Mouse (Mus musculus) liver, postnatal 0 days (tissue): Measurements from ENCODE around the gene Cpsf2. TPM values are rescaled to one million over a fixed set of nuclear protein-coding genes. Genes with fewer than 3 reads are reported as not detected.
"Not testable (repeated sequence)": the region's sequence is repeated elsewhere in the genome, so short reads cannot be mapped to it uniquely, and the experiment has no call there.

Source experiments
- ATAC-seq: fragments of 200-750 bp; cut with Nextera tagmentation; 2 replicates; pipeline ENCODE4 v1.8.0; 2017; ENCODE audit warnings: mild to moderate bottlenecking, moderate library complexity
- DNase-seq: peaks from one replicate; pipeline ENCODE4 v3.0.0-alpha.2; 2016
- H3K27ac ChIP-seq: fragments of 300-500 bp; sonication (generic); 2 replicates; pipeline ENCODE4 v1.5.1; 2014; ENCODE audit warnings: antibody characterized with exemption, moderate library complexity, mild to moderate bottlenecking, low read depth
- H3K27me3 ChIP-seq: fragments of 300-500 bp; sonication (generic); 2 replicates; pipeline ENCODE4 v1.6.1; 2014; ENCODE audit warnings: low read length, control low read depth, mixed read lengths; ENCODE audit not compliant: insufficient read depth
- H3K36me3 ChIP-seq: fragments of 300-500 bp; sonication (generic); replicated peaks from 2 replicates; pipeline ENCODE4 v1.6.1; 2014; ENCODE audit warnings: mild to moderate bottlenecking, control low read depth, low read length, moderate library complexity, mixed read lengths; ENCODE audit not compliant: insufficient read depth
- H3K4me1 ChIP-seq: fragments of 300-500 bp; sonication (generic); 2 replicates; pipeline ENCODE4 v1.6.1; 2014; ENCODE audit warnings: antibody characterized with exemption, mild to moderate bottlenecking, control low read depth; ENCODE audit not compliant: insufficient read depth
- H3K4me2 ChIP-seq: fragments of 300-500 bp; sonication (generic); 2 replicates; pipeline ENCODE4 v1.6.1; 2014; ENCODE audit warnings: low read depth, mild to moderate bottlenecking, low read length, moderate library complexity, mixed read lengths
- H3K4me3 ChIP-seq: fragments of 300-500 bp; sonication (generic); 2 replicates; pipeline ENCODE4 v1.5.1; 2014; ENCODE audit warnings: low read depth, low read length
- H3K9ac ChIP-seq: fragments of 300-500 bp; sonication (generic); replicated peaks from 2 replicates; pipeline ENCODE4 v1.6.1; 2014; ENCODE audit warnings: mild to moderate bottlenecking, moderate library complexity
- H3K9me3 ChIP-seq: fragments of 300-500 bp; sonication (generic); 2 replicates; pipeline ENCODE4 v1.6.1; 2016; ENCODE audit warnings: mild to moderate bottlenecking, control low read depth, low read length, mixed read lengths
- CTCF ChIP-seq: sonication (generic); IDR thresholded peaks from 2 replicates; pipeline ENCODE4 v1.5.1; 2016; ENCODE audit warnings: antibody characterized with exemption, low read depth
- EP300 ChIP-seq: IDR thresholded peaks from 2 replicates; pipeline ENCODE4 v1.6.1; 2016; ENCODE audit warnings: antibody characterized with exemption, low read depth, mild to moderate bottlenecking
- WGBS: fragments of 180-500 bp; shearing (Covaris S2); extraction: QIAGEN DNeasy Blood & Tissue Kit; methylation state at CpG from one replicate; pipeline ENCODE4 v1.1.7; 2014; ENCODE audit not compliant: insufficient replicate concordance; 5-methylcytosine and 5-hydroxymethylcytosine counted together
- polyA plus RNA-seq: library from polyadenylated mRNA; unstranded; fragments of >200 nt; fragmentation: Nextera tagmentation; extraction: Ambion mirVana; gene quantifications from 2 replicates; pipeline ENCODE4 v1.2.1, GENCODE M21; 2015

Gene Cpsf2
- polyA plus RNA-seq, 1 experiment from 2014 or later, result 12.0 TPM

- Histone ChIP-seq H3K4me2 (peak overlapping the region; percentile 84), H3K9ac (peak overlapping the region; percentile 90), H3K4me1 (peaks cover 11% of the 10 kb centered on the region), H3K4me3 (peak overlapping the region; percentile 91), H3K27me3 (no peaks in the 10 kb centered on the region), H3K27ac (peak overlapping the region; percentile 86), H3K36me3 (no peaks in the 10 kb centered on the region), H3K9me3 (no peaks in the 10 kb centered on the region)
- WGBS, result 8% methylated on average over 25 of the region's 26 CpGs
- TF ChIP-seq CTCF (no peak), EP300 (no peak)
- DNase-seq, result no peak
- peak; percentile 10; the same call in 1 of the 2 replicates for ATAC-seq
Measured at GRCm38 (mm10) chr12:101957079-101957941, 18.5 kb upstream of the Cpsf2 start.

GRCm38 (mm10) chr12:101957942-101958544 is 17.7 kb upstream of the Cpsf2 start, which contains the start of gene Atxn3:
TSS of gene Atxn3 (minus strand) at chr12:101958246.
- peaks cover 11% of the 10 kb centered on the region for H3K4me1 ChIP-seq
- peak; percentile 92 for TF ChIP-seq CTCF
- no peak for TF ChIP-seq EP300
- DNase-seq (peak; percentile 99), ATAC-seq (peak; percentile 100)
- peak within 1 kb of the TSS; percentile 91 for H3K4me3 ChIP-seq
- no peaks in the 10 kb centered on the region for H3K36me3 ChIP-seq
- H3K9ac ChIP-seq, result peak within 1 kb of the TSS; percentile 90
- peak within 1 kb of the TSS; percentile 86 for H3K27ac ChIP-seq
- H3K9me3 ChIP-seq, result no peaks in the 10 kb centered on the region
- H3K4me2 ChIP-seq, result peak within 1 kb of the TSS; percentile 84
- under 1% methylated on average over 51 of the region's 54 CpGs for WGBS
- no peaks in the 10 kb centered on the region for H3K27me3 ChIP-seq

DNA sequence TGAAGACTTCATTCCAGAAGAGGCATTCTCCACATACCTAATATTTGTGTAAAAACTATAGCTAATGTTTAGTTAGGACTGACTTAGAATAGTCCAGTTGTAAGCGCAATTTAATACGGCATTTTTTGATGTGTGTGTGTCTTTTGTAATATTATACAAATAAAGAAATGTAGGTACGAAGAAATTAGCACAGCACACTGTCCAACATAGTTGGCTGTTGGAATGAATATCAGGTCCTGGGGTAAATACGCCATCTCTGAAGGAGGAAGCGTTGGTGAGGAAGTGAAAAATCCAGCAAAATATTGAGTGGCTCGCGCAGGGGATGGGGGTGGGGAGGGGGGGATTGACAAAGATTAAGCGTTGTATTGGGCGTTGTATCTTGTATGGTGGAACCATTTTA is 17.2 kb upstream of the Cpsf2 start:
- Histone ChIP-seq H3K9me3 (no peaks in the 10 kb centered on the region), H3K4me1 (peaks cover 11% of the 10 kb centered on the region), H3K4me3 (peak overlapping the region; percentile 36), H3K27me3 (no peaks in the 10 kb centered on the region), H3K27ac (peak overlapping the region; percentile 61), H3K36me3 (no peaks in the 10 kb centered on the region), H3K9ac (0 out of 2 replicates have a peak overlapping the region, but pooled peaks have one; percentile 0), H3K4me2 (peak overlapping the region; percentile 84)
- DNase-seq (no peak), ATAC-seq (no peak)
- TF ChIP-seq EP300 (no peak), CTCF (no peak)
- WGBS, result 28% methylated on average over 9 of the region's 9 CpGs

DNA sequence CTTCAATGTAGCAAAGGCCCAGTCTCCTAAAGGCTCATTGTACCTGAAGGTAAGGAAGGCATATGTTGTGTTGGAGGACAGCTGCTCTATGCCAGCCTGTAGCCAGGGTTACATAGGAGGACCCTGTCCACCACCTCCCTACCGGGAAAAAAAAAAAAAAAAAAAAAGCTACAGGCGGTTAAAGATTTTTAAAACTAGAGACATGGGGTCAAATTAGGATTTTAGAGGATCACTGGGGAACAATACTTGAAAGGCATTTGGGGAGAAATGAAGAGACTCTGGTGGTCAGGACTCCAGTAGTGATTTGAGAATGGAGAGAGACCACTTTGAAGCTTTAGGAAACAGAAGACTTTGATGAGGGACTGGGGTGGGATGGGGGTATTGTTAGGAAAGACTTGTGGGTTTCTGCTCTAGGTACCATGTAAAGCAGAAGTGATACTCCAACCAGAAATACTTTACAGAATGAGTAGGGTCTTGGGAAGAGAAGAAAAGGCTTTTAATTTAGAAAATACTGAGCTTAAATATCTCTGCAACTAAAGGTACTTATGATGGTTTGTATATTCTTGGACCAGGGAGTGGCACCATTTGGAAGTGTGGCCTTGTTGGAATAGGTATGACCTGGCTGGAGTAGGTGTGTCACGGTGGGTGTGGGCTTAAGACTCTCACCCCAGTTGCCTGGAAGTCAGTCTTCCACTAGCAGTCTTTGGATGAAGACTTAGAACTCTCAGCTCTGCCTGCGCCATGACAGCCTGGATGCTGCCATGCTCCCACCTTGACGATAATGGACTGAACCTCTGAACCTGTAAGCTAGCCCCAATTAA is 16.6 kb upstream of the Cpsf2 start:
- H3K9me3 ChIP-seq, H3K27me3 ChIP-seq, DNase-seq, ATAC-seq, H3K36me3 ChIP-seq: not testable (repeated sequence)
- Histone ChIP-seq H3K9ac (0 out of 2 replicates have a peak overlapping the region, but pooled peaks have one; percentile 0), H3K4me3 (peak overlapping the region; percentile 36; the same call in 1 of the 2 replicates), H3K27ac (peak overlapping the region; percentile 61; the same call in 1 of the 2 replicates), H3K4me1 (peaks cover 11% of the 10 kb centered on the region), H3K4me2 (peak overlapping the region; percentile 84)
- WGBS, result 73% methylated on average over 5 of the region's 5 CpGs

- Histone ChIP-seq H3K27ac (no peak overlapping the region), H3K9me3 (no peaks in the 10 kb centered on the region), H3K4me1 (peaks cover 6% of the 10 kb centered on the region), H3K36me3 (peaks cover 21% of the 10 kb centered on the region), H3K4me3 (no peak overlapping the region), H3K4me2 (no peak overlapping the region), H3K27me3 (no peaks in the 10 kb centered on the region), H3K9ac (no peak overlapping the region)
- 87% methylated on average over 2 of the region's 2 CpGs for WGBS
- no peak for TF ChIP-seq EP300
- no peak for TF ChIP-seq CTCF
- ATAC-seq (no peak), DNase-seq (no peak)
Measured at GRCm38 (mm10) chr12:101971311-101971710, 4.5 kb upstream of the Cpsf2 start.
